8 mouse cellular contexts compared by ENCODE assay signal in genomic region chr9:56418738-56419239, GRCm38 (mm10). TPM values are rescaled to one million over a fixed set of nuclear protein-coding genes. Genes with fewer than 3 reads are reported as not detected.
DNase-seq lines count a peak whose midpoint lies in the region; ATAC-seq and TF ChIP-seq lines count a peak whose summit lies in the region.

No protein-coding gene starts in this region.

- CTCF ChIA-PET in Patski (lab: Charles Lee): interaction anchor here (0.9 kb wide), 1 partner anchor 35 kb away, joined by 3 read pairs; no protein-coding TSS in a partner anchor

- peak overlapping the region; percentile 75 for H3K9ac ChIP-seq in hindbrain, postnatal 0 days (replicated peaks; ENCODE audit: low read length)

- in situ Hi-C loops in Patski (cut with MboI; ENCODE audit: low pct_unique_long_range_greater_than_20kb): loop anchor here (5.0 kb wide), 2 partner anchors 134 to 206 kb away; no protein-coding TSS in a partner anchor

- 0 out of 2 replicates have a peak, but pooled peaks cover 18% of the 10 kb centered on the region for H3K4me1 ChIP-seq in hindbrain, postnatal 0 days (ENCODE audit: insufficient read depth, low read length)

- POLR2A ChIA-PET in Patski (lab: Charles Lee): no interaction called here

- no peaks in the 10 kb centered on the region for H3K9me3 ChIP-seq in hindbrain, postnatal 0 days (ENCODE audit: low read length)

- whole genome bisulfite sequencing in hindbrain, postnatal 0 days: under 1% methylated on average over 11 of the region's 11 CpGs

- no peaks in the 10 kb centered on the region for H3K36me3 ChIP-seq in hindbrain, postnatal 0 days (ENCODE audit: insufficient read depth, low read length)

- H3K4me2 ChIP-seq in hindbrain, postnatal 0 days (ENCODE audit: low read depth, low read length): peak overlapping the region; percentile 78

- H3K27me3 ChIP-seq in Patski: no peaks in the 10 kb centered on the region
- no peaks in the 10 kb centered on the region for H3K27me3 ChIP-seq in hindbrain, postnatal 0 days (ENCODE audit: insufficient read depth, low read length)

- no peak for DNase-seq in Patski (ENCODE audit: low read depth, low spot score)
- peak; percentile 73 to 76 for DNase-seq in cerebellum, postnatal 25 days
- peak; percentile 51 to 61 for DNase-seq in frontal cortex, postnatal 25 days (ENCODE audit: low spot score in 2 of 2)
- peak; percentile 91 for DNase-seq in hindbrain, postnatal 0 days (ENCODE audit: low spot score)
- peak; percentile 60 to 76 for DNase-seq in left cerebral cortex, adult 8-10 months (ENCODE audit: low spot score in 2 of 2)
- peak; percentile 79 for DNase-seq in right cerebral cortex, postnatal 25 days
- peak; percentile 45 to 68 for DNase-seq in urinary bladder, postnatal 36 days (ENCODE audit: low spot score in 2 of 2)

- peak overlapping the region; percentile 95 for H3K27ac ChIP-seq in hindbrain, postnatal 0 days

- ATAC-seq in Patski: peak; percentile 22
- ATAC-seq in hindbrain, postnatal 0 days: peak; percentile 62
- peak; percentile 37 for ATAC-seq in megakaryocyte, adult 5-6 weeks (ENCODE audit: poor library complexity, severe bottlenecking)

- TF ChIP-seq CTCF in Patski (IDR thresholded peaks at IDR 0.05): no peak
- TF ChIP-seq CTCF in hindbrain, postnatal 0 days (IDR thresholded peaks at IDR 0.05; ENCODE audit: low read depth): peak; percentile 21; the same call in 1 of the 2 replicates

- peak overlapping the region; percentile 81 for H3K4me3 ChIP-seq in hindbrain, postnatal 0 days (ENCODE audit: low read length)

RNA-seq across cellular contexts. Expression of gene Hmg20a, which starts 0.4 kb away (rescaled TPM):
- polyA plus RNA-seq in Patski (2021): 35.9 TPM
- 48.2 and 50.9 TPM in 2 replicates for total RNA-seq in hindbrain, postnatal 0 days (2014; rRNA removed)
- polyA plus RNA-seq in hindbrain, postnatal 0 days (2015; fragmentation: Nextera tagmentation; extraction: Ambion mirVana): 57.1 and 58.5 TPM in 2 replicates
- 10 to 100 TPM; 69.0 to 74.4 (median 70.9) TPM for total RNA-seq in left cerebral cortex, adult 8-10 months (2022)
- total RNA-seq in megakaryocyte, adult 5-6 weeks (2015): 17.4 and 18.7 TPM in 2 replicates
- total RNA-seq in megakaryocyte, adult 5-6 weeks (2017): 16.9 and 18.0 TPM in 2 replicates

RNA-seq across cellular contexts. Expression of gene Peak1, which starts 0.9 kb away (rescaled TPM):
- 26.1 TPM for polyA plus RNA-seq in Patski (2021)
- total RNA-seq in hindbrain, postnatal 0 days (2014; rRNA removed): 9.1 and 9.6 TPM in 2 replicates
- polyA plus RNA-seq in hindbrain, postnatal 0 days (2015; fragmentation: Nextera tagmentation; extraction: Ambion mirVana): 5.3 and 5.4 TPM in 2 replicates
- total RNA-seq in left cerebral cortex, adult 8-10 months (2022): 10 to 100 TPM; 34.6 to 40.8 (median 36.7) TPM
- total RNA-seq in megakaryocyte, adult 5-6 weeks (2015): 7.8 and 9.3 TPM in 2 replicates
- total RNA-seq in megakaryocyte, adult 5-6 weeks (2017): 3.9 and 8.0 TPM in 2 replicates
